In the genomic region with DNA sequence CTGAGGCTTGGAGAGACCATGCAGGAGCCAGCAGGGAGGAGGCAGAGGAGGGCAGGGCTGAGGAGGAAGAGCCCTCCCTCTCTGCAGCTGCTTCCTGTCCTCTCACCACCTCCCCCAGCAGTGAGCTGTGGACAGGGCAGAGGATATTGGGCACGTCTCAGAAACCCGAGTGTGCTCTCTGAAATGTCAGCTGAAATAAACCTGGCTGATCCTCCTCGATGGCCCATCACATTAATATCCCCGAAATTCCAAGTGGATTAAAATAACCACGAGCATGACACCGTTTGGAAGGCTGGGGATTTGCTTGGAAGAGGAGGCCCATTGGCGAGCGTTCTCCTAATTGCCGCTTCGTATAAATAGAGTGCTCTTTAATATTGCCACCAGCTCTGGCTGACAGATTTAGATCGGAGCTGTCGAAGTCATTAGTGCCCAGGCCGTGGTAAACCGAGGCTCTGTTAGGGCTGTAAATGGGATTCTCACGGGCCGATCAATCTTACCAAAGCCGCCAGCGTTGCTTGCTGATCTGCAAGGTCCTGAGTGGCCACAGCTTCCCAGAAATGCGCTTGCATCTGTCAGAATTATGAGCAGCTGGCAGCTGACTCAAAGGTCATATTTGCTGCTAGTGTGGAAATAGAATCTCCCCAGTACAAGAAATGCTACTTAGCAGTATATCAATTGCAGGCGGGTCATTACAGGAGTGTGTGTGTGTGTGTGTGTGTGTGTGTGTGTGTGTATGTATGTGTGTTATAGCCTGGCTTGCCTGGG, we compare ENCODE assay signal across 7 mouse cellular contexts.
DNase-seq lines count a peak whose midpoint lies in the region; ATAC-seq lines count a peak whose summit lies in the region.

No protein-coding gene starts in this region.

- no peaks in the 10 kb centered on the region for H3K36me3 ChIP-seq in embryonic facial prominence, embryonic 12.5 days
- H3K36me3 ChIP-seq in hindbrain, embryonic 14.5 days (replicated peaks; ENCODE audit: control insufficient read depth, insufficient read depth), result no peaks in the 10 kb centered on the region

- H3K9me3 ChIP-seq in embryonic facial prominence, embryonic 12.5 days, result 0 out of 2 replicates have a peak, but pooled peaks cover 7% of the 10 kb centered on the region
- H3K9me3 ChIP-seq in hindbrain, embryonic 14.5 days (ENCODE audit: control insufficient read depth, low read length), result no peaks in the 10 kb centered on the region

- peaks cover 15% of the 10 kb centered on the region for H3K4me1 ChIP-seq in embryonic facial prominence, embryonic 12.5 days
- H3K4me1 ChIP-seq in hindbrain, embryonic 14.5 days (replicated peaks; ENCODE audit: control insufficient read depth, insufficient read depth, low read length), result peaks cover 12% of the 10 kb centered on the region; the same call in 1 of the 2 replicates

- H3K27me3 ChIP-seq in embryonic facial prominence, embryonic 12.5 days, result no peaks in the 10 kb centered on the region
- no peaks in the 10 kb centered on the region for H3K27me3 ChIP-seq in hindbrain, embryonic 14.5 days (ENCODE audit: control insufficient read depth, insufficient read depth, low read length)

- 46% methylated on average over 20 of the region's 20 CpGs for WGBS in embryonic facial prominence, embryonic 12.5 days
- 45% methylated on average over 20 of the region's 20 CpGs for WGBS in hindbrain, embryonic 14.5 days

- peak; percentile 44 for DNase-seq in adrenal gland, postnatal 25 days
- peak; percentile 45 for DNase-seq in hindbrain, embryonic 14.5 days (ENCODE audit: low spot score)
- peak; percentile 45 for DNase-seq in lung, postnatal 36 days
- DNase-seq in cerebellum, adult 11 months, result no peak
- no peak for DNase-seq in frontal cortex, postnatal 10 days (ENCODE audit: low spot score in 2 of 2)
- no peak for DNase-seq in frontal cortex, adult 2 months (ENCODE audit: extremely low spot score in 1 of 2, low spot score in 1 of 2)

- H3K4me3 ChIP-seq in embryonic facial prominence, embryonic 12.5 days, result no peak overlapping the region
- H3K4me3 ChIP-seq in hindbrain, embryonic 14.5 days (replicated peaks; ENCODE audit: low read length), result no peak overlapping the region

- no peak overlapping the region for H3K9ac ChIP-seq in embryonic facial prominence, embryonic 12.5 days
- peak overlapping the region; percentile 25; the same call in 1 of the 2 replicates for H3K9ac ChIP-seq in hindbrain, embryonic 14.5 days

- peak; percentile 19; the same call in 1 of the 2 replicates for ATAC-seq in embryonic facial prominence, embryonic 12.5 days (ENCODE audit: insufficient number of reproducible peaks, insufficient read depth, low FRiP score, low TSS enrichment)
- peak; percentile 66 for ATAC-seq in hindbrain, embryonic 14.5 days (ENCODE audit: low FRiP score)

- H3K27ac ChIP-seq in embryonic facial prominence, embryonic 12.5 days, result peak overlapping the region; percentile 52
- H3K27ac ChIP-seq in hindbrain, embryonic 14.5 days, result peak overlapping the region; percentile 68; the same call in 1 of the 2 replicates

- H3K4me2 ChIP-seq in embryonic facial prominence, embryonic 12.5 days (replicated peaks), result 0 out of 2 replicates have a peak overlapping the region, but pooled peaks have one; percentile 9
- H3K4me2 ChIP-seq in hindbrain, embryonic 14.5 days (replicated peaks), result no peak overlapping the region; the same call in 1 of the 2 replicates

Comparison
In these comparisons a context has a peak if more than half of its experiments do, and no peak if none do; other contexts are left out.
1. DNase-seq: peak in adrenal gland, postnatal 25 days (single experiment), hindbrain, embryonic 14.5 days (single experiment) and lung, postnatal 36 days (single experiment); none in cerebellum, adult 11 months (single experiment), frontal cortex, postnatal 10 days (0 of 2) and frontal cortex, adult 2 months (0 of 2).